Mouse (Mus musculus) hindbrain, embryonic 14.5 days (tissue): ENCODE results near the gene Prkg1. TPM values are rescaled to one million over a fixed set of nuclear protein-coding genes. Genes with fewer than 3 reads are reported as not detected.
"Not testable (repeated sequence)": the region's sequence is repeated elsewhere in the genome, so short reads cannot be mapped to it uniquely, and the experiment has no call there.

Experiments used
- ATAC-seq: fragments of 200-750 bp; cut with Nextera tagmentation; 2 replicates; pipeline ENCODE4 v1.8.0; 2017; ENCODE audit warnings: moderate number of reproducible peaks, mild to moderate bottlenecking, moderate TSS enrichment, moderate library complexity; ENCODE audit not compliant: low FRiP score
- DNase-seq: peaks from one replicate; pipeline ENCODE4 v3.0.0-alpha.2; 2015; ENCODE audit warnings: low spot score
- H3K27ac ChIP-seq: fragments of 300-500 bp; sonication (generic); 2 replicates; pipeline ENCODE4 v1.5.1; 2014; ENCODE audit warnings: mild to moderate bottlenecking, moderate library complexity
- H3K27me3 ChIP-seq: fragments of 300-500 bp; sonication (generic); 2 replicates; pipeline ENCODE4 v1.6.1; 2014; ENCODE audit warnings: mild to moderate bottlenecking, low read length, mixed read lengths; ENCODE audit not compliant: control insufficient read depth, insufficient read depth
- H3K36me3 ChIP-seq: fragments of 300-500 bp; sonication (generic); replicated peaks from 2 replicates; pipeline ENCODE4 v1.6.1; 2014; ENCODE audit not compliant: control insufficient read depth, insufficient read depth
- H3K4me1 ChIP-seq: fragments of 300-500 bp; sonication (generic); replicated peaks from 2 replicates; pipeline ENCODE4 v1.6.1; 2014; ENCODE audit warnings: antibody characterized with exemption, low read length, mixed read lengths; ENCODE audit not compliant: control insufficient read depth, insufficient read depth
- H3K4me2 ChIP-seq: fragments of 300-500 bp; sonication (generic); replicated peaks from 2 replicates; pipeline ENCODE4 v1.6.1; 2014; ENCODE audit warnings: mild to moderate bottlenecking, moderate library complexity
- H3K4me3 ChIP-seq: fragments of 300-500 bp; sonication (generic); replicated peaks from 2 replicates; pipeline ENCODE4 v1.5.1; 2014; ENCODE audit warnings: mild to moderate bottlenecking, low read length
- H3K9ac ChIP-seq: fragments of 300-500 bp; sonication (generic); 2 replicates; pipeline ENCODE4 v1.6.1; 2014
- H3K9me3 ChIP-seq: fragments of 300-500 bp; sonication (generic); 2 replicates; pipeline ENCODE4 v1.6.1; 2016; ENCODE audit warnings: low read length; ENCODE audit not compliant: control insufficient read depth
- WGBS: fragments of 180-500 bp; shearing (Covaris S2); extraction: QIAGEN DNeasy Blood & Tissue Kit; methylation state at CpG from one replicate; pipeline ENCODE4 v1.1.7; 2014; 5-methylcytosine and 5-hydroxymethylcytosine counted together
- polyA plus RNA-seq: library from polyadenylated mRNA; unstranded; fragments of >200 nt; fragmentation: Nextera tagmentation; extraction: Ambion mirVana; gene quantifications from 2 replicates; pipeline ENCODE4 v1.2.1, GENCODE M21; 2014

Prkg1 gene
- polyA plus RNA-seq, 1 experiment from 2014 or later: 7.0 TPM

- WGBS: 50% methylated on average over 2 of the region's 2 CpGs
- Histone ChIP-seq H3K36me3 (no peaks in the 10 kb centered on the region), H3K9me3 (no peaks in the 10 kb centered on the region), H3K9ac (no peak overlapping the region), H3K4me1 (peaks cover 9% of the 10 kb centered on the region), H3K4me2 (no peak overlapping the region), H3K4me3 (no peak overlapping the region), H3K27me3 (no peaks in the 10 kb centered on the region), H3K27ac (no peak overlapping the region)
- ATAC-seq: no peak
- no peak for DNase-seq
These were observed 481.2 kb downstream of the Prkg1 start for GRCm38 (mm10) chr19:31283617-31284016.

DNA sequence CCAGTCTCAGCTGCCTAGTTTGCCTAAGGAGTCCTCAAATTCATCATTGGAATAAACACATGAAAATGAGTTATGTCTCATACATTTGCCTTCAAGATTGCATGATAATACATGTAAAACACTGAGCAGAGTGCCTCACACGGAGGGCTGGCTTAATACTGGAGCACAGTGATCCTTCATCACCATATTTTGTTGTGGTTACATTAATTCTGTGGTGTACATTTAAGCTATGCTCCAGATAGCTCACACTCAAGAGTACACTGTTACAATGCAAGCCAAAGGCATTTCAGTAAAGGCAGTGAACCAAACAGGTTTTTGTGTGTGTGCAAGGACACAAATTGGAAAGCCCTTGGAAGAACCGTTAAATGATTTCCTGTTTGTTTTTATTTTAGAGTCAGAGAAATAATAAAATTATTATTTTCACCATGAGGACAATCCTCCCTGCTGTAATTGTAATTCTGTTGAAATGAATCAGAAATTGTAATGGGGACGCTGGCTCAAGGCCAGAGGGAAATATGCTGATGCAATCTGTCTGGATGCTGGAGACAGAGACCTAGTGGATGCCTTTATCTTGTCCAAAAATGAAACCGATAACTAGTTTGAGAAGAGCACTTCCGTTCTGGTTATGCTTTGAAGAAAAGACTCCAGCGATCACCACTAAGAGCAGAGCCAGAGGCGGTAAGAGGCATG lies 484.9 kb downstream of the Prkg1 start:
- Histone ChIP-seq H3K27me3 (no peaks in the 10 kb centered on the region), H3K27ac (no peak overlapping the region), H3K9ac (no peak overlapping the region), H3K4me1 (peaks cover 9% of the 10 kb centered on the region), H3K36me3 (no peaks in the 10 kb centered on the region), H3K9me3 (no peaks in the 10 kb centered on the region), H3K4me2 (no peak overlapping the region), H3K4me3 (no peak overlapping the region)
- no peak for DNase-seq
- WGBS: 75% methylated on average over 7 of the region's 7 CpGs
- no peak for ATAC-seq

DNA sequence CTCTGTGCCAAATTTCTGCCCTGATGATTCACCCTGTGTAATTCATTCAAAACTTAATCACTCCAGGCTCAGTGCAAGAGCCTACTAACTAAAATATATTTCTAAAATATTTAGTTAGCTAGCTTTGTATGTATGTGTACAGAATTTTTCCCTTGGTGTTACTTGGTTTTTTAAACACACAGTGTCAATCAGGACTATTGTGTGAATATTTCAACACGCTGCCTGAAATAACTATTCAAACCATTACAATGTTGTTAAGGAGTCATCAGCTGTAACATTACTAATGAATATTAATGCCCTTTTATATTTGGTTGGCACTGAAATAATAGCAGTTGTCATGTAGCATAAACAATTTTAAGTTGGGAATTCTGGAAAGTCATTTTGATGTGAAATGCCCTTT lies 502.4 kb downstream of the Prkg1 start:
- no peak for DNase-seq
- Histone ChIP-seq H3K36me3 (no peaks in the 10 kb centered on the region), H3K4me1 (no peaks in the 10 kb centered on the region), H3K27ac (no peak overlapping the region), H3K27me3 (no peaks in the 10 kb centered on the region), H3K9ac (no peak overlapping the region), H3K4me3 (no peak overlapping the region), H3K9me3 (no peaks in the 10 kb centered on the region), H3K4me2 (no peak overlapping the region)
- WGBS: 29% methylated on average over 1 of the region's 1 CpGs
- no peak for ATAC-seq

DNA sequence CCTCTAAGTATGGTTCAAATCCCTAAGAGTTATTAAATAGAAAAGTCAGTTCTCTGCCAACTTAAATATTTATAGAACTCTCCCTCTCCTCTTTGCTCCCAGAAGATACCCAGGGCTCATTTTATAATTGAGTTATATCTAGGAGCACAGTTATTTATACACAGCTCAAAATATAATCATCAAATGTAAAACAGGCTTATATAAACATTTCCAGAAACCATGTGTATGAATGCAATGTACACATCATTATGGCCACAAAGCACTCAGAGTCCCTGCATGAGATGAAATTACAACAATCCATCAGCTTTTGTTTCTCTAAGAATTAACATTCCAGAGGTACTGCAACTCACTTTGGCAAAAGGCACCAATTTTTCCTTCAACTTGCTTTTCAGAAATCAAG lies 504.3 kb downstream of the Prkg1 start:
- no peaks in the 10 kb centered on the region for H3K9me3 ChIP-seq
- no peaks in the 10 kb centered on the region for H3K27me3 ChIP-seq
- H3K9ac ChIP-seq: no peak overlapping the region
- ATAC-seq (no peak), DNase-seq (no peak)
- H3K4me1 ChIP-seq: no peaks in the 10 kb centered on the region
- H3K4me2 ChIP-seq: no peak overlapping the region
- H3K36me3 ChIP-seq: no peaks in the 10 kb centered on the region
- H3K27ac ChIP-seq: no peak overlapping the region
- H3K4me3 ChIP-seq: no peak overlapping the region

DNA sequence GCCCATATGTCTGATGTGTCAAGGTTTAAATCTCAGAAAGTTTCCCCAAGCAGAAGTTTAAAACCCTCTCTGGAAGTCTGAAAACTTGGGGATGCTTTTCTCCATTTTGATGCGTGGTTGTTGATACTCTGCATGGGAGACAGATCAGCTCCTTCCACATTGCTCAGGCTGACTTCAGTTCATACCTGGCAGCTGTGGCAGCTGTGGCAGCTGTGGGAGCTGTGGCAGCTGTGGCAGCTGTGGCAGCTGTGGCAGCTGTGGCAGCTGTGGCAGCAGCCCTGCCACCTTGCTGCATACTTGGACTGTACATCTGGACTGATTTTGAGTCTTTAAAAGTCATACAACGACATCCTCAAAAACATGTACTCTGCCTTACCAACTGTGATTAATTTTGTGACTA lies 509.1 kb downstream of the Prkg1 start:
- no peaks in the 10 kb centered on the region for H3K4me1 ChIP-seq
- DNase-seq: no peak
- WGBS: 82% methylated on average over 2 of the region's 2 CpGs
- no peak for ATAC-seq
- H3K36me3 ChIP-seq: no peaks in the 10 kb centered on the region
- H3K9ac ChIP-seq: no peak overlapping the region
- no peak overlapping the region for H3K27ac ChIP-seq
- H3K4me3 ChIP-seq: no peak overlapping the region
- H3K27me3 ChIP-seq: no peaks in the 10 kb centered on the region
- H3K4me2 ChIP-seq: no peak overlapping the region
- no peaks in the 10 kb centered on the region for H3K9me3 ChIP-seq

DNA sequence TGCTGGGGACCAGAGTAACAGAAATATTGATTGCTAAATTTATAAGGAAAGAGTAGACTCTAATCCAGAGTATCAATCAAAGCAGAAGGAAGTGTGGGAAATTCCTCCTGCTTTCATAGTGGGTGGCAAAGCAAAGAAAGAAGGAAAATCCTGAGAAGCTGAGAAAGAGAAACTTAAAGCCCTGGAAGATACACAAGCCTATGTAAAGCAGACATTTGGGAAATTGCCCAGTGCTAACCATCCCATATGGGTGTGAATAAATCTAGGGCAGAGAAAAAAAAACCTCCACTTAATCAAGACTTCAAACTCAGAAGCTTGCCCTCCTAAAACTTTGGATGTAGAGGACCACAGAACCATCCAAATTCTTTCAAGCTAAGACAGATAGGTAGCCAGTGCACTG lies 532.4 kb downstream of the Prkg1 start:
- H3K4me2 ChIP-seq: no peak overlapping the region
- H3K4me3 ChIP-seq: no peak overlapping the region
- H3K9me3 ChIP-seq: no peaks in the 10 kb centered on the region
- H3K36me3 ChIP-seq: no peaks in the 10 kb centered on the region
- no peak overlapping the region for H3K9ac ChIP-seq
- no peak overlapping the region for H3K27ac ChIP-seq
- H3K27me3 ChIP-seq: no peaks in the 10 kb centered on the region
- no peak for DNase-seq
- H3K4me1 ChIP-seq: no peaks in the 10 kb centered on the region
- no peak for ATAC-seq

- H3K4me1 ChIP-seq: no peaks in the 10 kb centered on the region
- no peak overlapping the region for H3K4me3 ChIP-seq
- ATAC-seq (0 out of 2 replicates have a peak, but pooled peaks have one; percentile 51), DNase-seq (no peak)
- no peaks in the 10 kb centered on the region for H3K36me3 ChIP-seq
- no peak overlapping the region for H3K4me2 ChIP-seq
- WGBS: 42% methylated on average over 3 of the region's 3 CpGs
- H3K9me3 ChIP-seq: no peaks in the 10 kb centered on the region
- H3K27ac ChIP-seq: no peak overlapping the region
- no peaks in the 10 kb centered on the region for H3K27me3 ChIP-seq
- no peak overlapping the region for H3K9ac ChIP-seq
These were observed 536.4 kb downstream of the Prkg1 start for GRCm38 (mm10) chr19:31228385-31228784.

GRCm38 (mm10) chr19:31223457-31223856 lies 541.4 kb downstream of the Prkg1 start:
- ATAC-seq: no peak
- Histone ChIP-seq H3K9me3 (no peaks in the 10 kb centered on the region), H3K4me1 (no peaks in the 10 kb centered on the region), H3K4me2 (no peak overlapping the region), H3K27ac (no peak overlapping the region), H3K4me3 (no peak overlapping the region), H3K9ac (no peak overlapping the region), H3K27me3 (no peaks in the 10 kb centered on the region), H3K36me3 (no peaks in the 10 kb centered on the region)
- no peak for DNase-seq
- 90% methylated on average over 1 of the region's 1 CpGs for WGBS

- not testable (repeated sequence) for H3K4me1 ChIP-seq, DNase-seq, H3K9ac ChIP-seq, ATAC-seq, H3K36me3 ChIP-seq, H3K4me2 ChIP-seq, H3K4me3 ChIP-seq, H3K27ac ChIP-seq, H3K9me3 ChIP-seq, H3K27me3 ChIP-seq
- 84% methylated on average over 4 of the region's 4 CpGs for WGBS
These were observed 545.6 kb downstream of the Prkg1 start for GRCm38 (mm10) chr19:31219261-31219660.

DNA sequence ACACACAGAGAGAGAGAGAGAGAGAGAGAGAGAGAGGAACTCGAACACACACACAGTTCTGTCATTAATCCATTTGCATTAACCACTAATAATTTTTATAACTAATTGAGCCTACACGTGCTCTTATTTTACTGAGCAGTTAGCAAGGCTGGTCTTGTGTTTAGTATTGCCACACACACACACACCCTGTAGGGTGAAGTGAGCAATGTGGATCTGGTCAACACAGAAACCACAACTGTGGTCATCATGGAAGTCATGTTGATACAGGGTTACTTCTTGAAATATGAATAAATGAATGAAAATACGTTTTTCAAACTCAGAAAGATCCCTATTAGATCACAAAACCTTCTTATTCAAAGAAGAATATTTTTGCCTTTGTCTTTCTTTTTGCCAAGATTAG lies 554.0 kb downstream of the Prkg1 start:
- H3K9ac ChIP-seq: no peak overlapping the region
- H3K27ac ChIP-seq: no peak overlapping the region
- no peaks in the 10 kb centered on the region for H3K9me3 ChIP-seq
- ATAC-seq (no peak), DNase-seq (no peak)
- no peaks in the 10 kb centered on the region for H3K36me3 ChIP-seq
- no peaks in the 10 kb centered on the region for H3K4me1 ChIP-seq
- no peak overlapping the region for H3K4me2 ChIP-seq
- H3K27me3 ChIP-seq: no peaks in the 10 kb centered on the region
- WGBS: 78% methylated on average over 3 of the region's 3 CpGs
- H3K4me3 ChIP-seq: no peak overlapping the region
